Mouse (Mus musculus) liver, embryonic 14.5 days (tissue): ENCODE data around the gene Grik2.

ENCODE experiments used
- CTCF ChIP-seq: IDR thresholded peaks from 2 replicates; pipeline ENCODE4 v1.5.1; 2016; ENCODE audit warnings: antibody characterized with exemption, low read depth, control low read depth
- EP300 ChIP-seq: IDR thresholded peaks from 2 replicates; pipeline ENCODE4 v1.6.1; 2016; ENCODE audit warnings: antibody characterized with exemption, low read depth

DNA sequence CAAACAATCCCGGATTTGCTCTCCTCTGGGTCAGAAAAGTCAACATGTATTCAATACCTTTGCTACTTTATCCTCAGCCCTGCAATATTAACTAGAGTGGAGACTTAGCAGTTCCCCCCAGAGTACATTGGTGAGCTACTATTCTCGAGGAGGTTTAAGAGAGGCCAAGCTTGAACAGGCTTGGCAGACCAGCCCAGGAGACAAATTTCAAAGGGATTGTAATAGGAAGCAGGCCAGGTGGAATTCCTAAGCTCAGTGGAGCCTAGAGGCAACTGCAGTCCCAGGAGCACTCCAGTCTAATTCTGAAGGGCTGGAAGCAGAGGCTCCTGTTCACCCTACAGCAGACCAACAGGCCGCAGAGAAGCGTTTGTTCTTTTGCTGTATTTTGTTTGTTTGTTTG is 1.1 kb upstream of the Grik2 start:
- TF ChIP-seq CTCF (no peak), EP300 (no peak)
